Mouse (Mus musculus) liver, adult 2 months (tissue): ENCODE data around the gene Zfp202. TPM values are rescaled to one million over a fixed set of nuclear protein-coding genes. Genes with fewer than 3 reads are reported as not detected.

Experiments
- DNase-seq: peaks from one replicate; pipeline ENCODE4 v3.0.0-alpha.2; 2011; ENCODE audit warnings: low read depth, low spot score; ENCODE audit errors: extremely low read depth
- H3K27ac ChIP-seq: fragments of 200-500 bp; replicated peaks from 2 replicates; pipeline ENCODE4 v1.5.1; 2012; ENCODE audit warnings: low read depth, mild to moderate bottlenecking, control low read depth, inconsistent platforms, low read length; ENCODE audit not compliant: insufficient read depth
- H3K27me3 ChIP-seq: fragments of 200-500 bp; 2 replicates; pipeline ENCODE4 v1.6.1; 2012; ENCODE audit warnings: mild to moderate bottlenecking, moderate library complexity, low read length, inconsistent platforms; ENCODE audit not compliant: control insufficient read depth, insufficient read depth
- H3K36me3 ChIP-seq: fragments of 200-500 bp; 2 replicates; pipeline ENCODE4 v1.6.1; 2012; ENCODE audit warnings: low read length, inconsistent platforms; ENCODE audit not compliant: control insufficient read depth, insufficient read depth
- H3K4me1 ChIP-seq: fragments of 200-500 bp; 2 replicates; pipeline ENCODE4 v1.6.1; 2011; ENCODE audit warnings: low read length; ENCODE audit not compliant: control insufficient read depth, insufficient read depth
- H3K4me3 ChIP-seq: fragments of 200-500 bp; 2 replicates; pipeline ENCODE4 v1.5.1; 2011; ENCODE audit warnings: low read depth, mild to moderate bottlenecking, control low read depth, low read length, moderate library complexity; ENCODE audit not compliant: insufficient read depth
- H3K79me2 ChIP-seq: fragments of 200-500 bp; 2 replicates; pipeline ENCODE4 v1.6.1; 2012; ENCODE audit warnings: inconsistent platforms, mild to moderate bottlenecking, low read length, moderate library complexity; ENCODE audit not compliant: control insufficient read depth, insufficient read depth
- H3K9ac ChIP-seq: fragments of 200-500 bp; 2 replicates; pipeline ENCODE4 v1.6.1; 2012; ENCODE audit warnings: low read depth, mild to moderate bottlenecking, control low read depth, inconsistent platforms, low read length
- CTCF ChIP-seq: fragments of 200-500 bp; IDR thresholded peaks from 2 replicates; pipeline ENCODE4 v1.5.1; 2011; ENCODE audit warnings: low read depth, low read length, control low read depth
- POLR2A ChIP-seq: fragments of 200-500 bp; IDR thresholded peaks from 2 replicates; pipeline ENCODE4 v1.6.1; 2011; ENCODE audit warnings: low read length, control low read depth; ENCODE audit not compliant: insufficient read depth; ENCODE audit errors: extremely low read depth
- WGBS: fragments of 180-500 bp; shearing (Covaris S2); methylation state at CpG from one replicate; pipeline ENCODE4 v1.1.7; 2018; 5-methylcytosine and 5-hydroxymethylcytosine counted together
- polyA plus RNA-seq: library from polyadenylated mRNA; depleted of rRNA; stranded (reverse); fragments of >200 nt; gene quantifications from 2 replicates; pipeline ENCODE4 v1.2.3, GENCODE M21; 2012; rRNA removed
- total RNA-seq: library from RNA; depleted of rRNA; stranded (reverse); fragments of >200 nt; gene quantifications from 2 replicates; pipeline ENCODE4 v1.2.3, GENCODE M21; 2014; rRNA removed

The Zfp202 gene
- total and polyA plus RNA-seq, 2 experiments, result 0.28 to 0.65 TPM

DNA sequence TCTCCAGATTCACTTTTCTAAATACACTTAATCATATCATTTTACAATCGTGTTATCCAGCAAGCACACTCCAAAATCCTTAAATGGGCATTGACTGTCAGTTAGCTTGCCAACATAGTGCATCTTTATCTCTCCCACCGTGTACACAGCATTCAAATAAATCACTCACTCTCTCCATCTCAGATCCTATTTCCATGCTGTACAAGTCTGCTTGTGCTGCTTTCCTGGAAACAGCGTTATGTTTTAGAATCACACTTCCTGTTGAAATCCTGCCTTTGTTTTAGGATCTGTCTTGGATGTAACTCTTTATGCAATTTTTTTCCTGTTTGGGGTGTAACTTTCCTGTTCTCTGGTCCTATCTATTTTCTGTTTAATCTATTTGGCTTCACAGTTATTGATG lies 60.3 kb downstream of the Zfp202 start:
- H3K4me1 ChIP-seq, result no peaks in the 10 kb centered on the region; the same call in 1 of the 2 replicates
- no peak overlapping the region for H3K27ac ChIP-seq
- no peaks in the 10 kb centered on the region for H3K36me3 ChIP-seq
- no peak overlapping the region for H3K4me3 ChIP-seq
- TF ChIP-seq POLR2A (no peak), CTCF (no peak)
- H3K9ac ChIP-seq, result no peak overlapping the region
- H3K79me2 ChIP-seq, result no peaks in the 10 kb centered on the region
- 49% methylated on average over 3 of the region's 3 CpGs for WGBS
- no peak for DNase-seq
- no peaks in the 10 kb centered on the region for H3K27me3 ChIP-seq

Other genes with a start within 250 kb of the Zfp202 start
- not detected in 2 replicates for gene Olfr975, start 240.3 kb upstream of the Zfp202 start, total RNA-seq
- not detected in 2 replicates for gene Olfr975, start 240.3 kb upstream of the Zfp202 start, polyA plus RNA-seq
- not detected in 2 replicates for gene Olfr976, start 231.2 kb upstream of the Zfp202 start, total RNA-seq
- gene Olfr976, start 231.2 kb upstream of the Zfp202 start, polyA plus RNA-seq, result not detected in 2 replicates
- not detected in 2 replicates for gene Olfr978, start 200.2 kb upstream of the Zfp202 start, total RNA-seq
- not detected in 2 replicates for gene Olfr978, start 200.2 kb upstream of the Zfp202 start, polyA plus RNA-seq
- not detected in 2 replicates for gene Olfr979, start 188.9 kb upstream of the Zfp202 start, total RNA-seq
- not detected in 2 replicates for gene Olfr979, start 188.9 kb upstream of the Zfp202 start, polyA plus RNA-seq
- gene Olfr980, start 182.7 kb upstream of the Zfp202 start, total RNA-seq, result not detected in 2 replicates
- gene Olfr980, start 182.7 kb upstream of the Zfp202 start, polyA plus RNA-seq, result not detected in 2 replicates
- not detected in 2 replicates for gene Olfr981, start 170.9 kb upstream of the Zfp202 start, total RNA-seq
- not detected in 2 replicates for gene Olfr981, start 170.9 kb upstream of the Zfp202 start, polyA plus RNA-seq
- gene Olfr982, start 118.5 kb upstream of the Zfp202 start, total RNA-seq, result not detected in 2 replicates
- gene Olfr982, start 118.5 kb upstream of the Zfp202 start, polyA plus RNA-seq, result not detected in 2 replicates
- gene Olfr983, start 98.7 kb upstream of the Zfp202 start, total RNA-seq, result not detected in 2 replicates
- gene Olfr983, start 98.7 kb upstream of the Zfp202 start, polyA plus RNA-seq, result not detected in 2 replicates
- gene Olfr984, start 78.1 kb upstream of the Zfp202 start, total RNA-seq, result not detected in 2 replicates
- not detected in 2 replicates for gene Olfr984, start 78.1 kb upstream of the Zfp202 start, polyA plus RNA-seq
- gene Olfr985, start 62.1 kb upstream of the Zfp202 start, total RNA-seq, result not detected in 2 replicates
- gene Olfr985, start 62.1 kb upstream of the Zfp202 start, polyA plus RNA-seq, result not detected in 2 replicates
- gene Tmem225, start 44.2 kb upstream of the Zfp202 start, total RNA-seq, result not detected in 2 replicates
- not detected in 2 replicates for gene Tmem225, start 44.2 kb upstream of the Zfp202 start, polyA plus RNA-seq
- gene Olfr986, start 11.4 kb upstream of the Zfp202 start, total RNA-seq, result 0.09 TPM in 1 of 2 replicates, not detected in the other
- not detected in 2 replicates for gene Olfr986, start 11.4 kb upstream of the Zfp202 start, polyA plus RNA-seq
- 0.09 and 0.13 TPM in 2 replicates for gene Scn3b, start 76.9 kb downstream of the Zfp202 start, total RNA-seq
- 0.02 TPM in 1 of 2 replicates, not detected in the other for gene Scn3b, start 76.9 kb downstream of the Zfp202 start, polyA plus RNA-seq